Mouse (Mus musculus) olfactory bulb, adult 2 months (tissue): Measurements from ENCODE around the gene Mob3b. TPM values are rescaled to one million over a fixed set of nuclear protein-coding genes. Genes with fewer than 3 reads are reported as not detected.

Experiments
- H3K27ac ChIP-seq: fragments of 200-500 bp; 2 replicates; pipeline ENCODE4 v1.5.1; 2012; ENCODE audit warnings: low read depth, low read length; ENCODE audit not compliant: insufficient read depth
- H3K4me1 ChIP-seq: fragments of 200-500 bp; 2 replicates; pipeline ENCODE4 v1.6.1; 2012; ENCODE audit warnings: low read length; ENCODE audit not compliant: control insufficient read depth, insufficient read depth
- H3K4me3 ChIP-seq: fragments of 200-500 bp; 2 replicates; pipeline ENCODE4 v1.5.1; 2012; ENCODE audit warnings: mild to moderate bottlenecking, low read depth, low read length, moderate library complexity; ENCODE audit not compliant: insufficient read depth
- CTCF ChIP-seq: fragments of 200-500 bp; IDR thresholded peaks from 2 replicates; pipeline ENCODE4 v1.5.1; 2012; ENCODE audit warnings: low read depth, mild to moderate bottlenecking, low read length, moderate library complexity; ENCODE audit not compliant: insufficient read depth
- POLR2A ChIP-seq: fragments of 200-500 bp; IDR thresholded peaks from 2 replicates; pipeline ENCODE4 v1.6.1; 2012; ENCODE audit warnings: mild to moderate bottlenecking, low read depth, low read length, moderate library complexity; ENCODE audit not compliant: insufficient read depth
- WGBS: fragments of 180-500 bp; shearing (Covaris S2); methylation state at CpG from one replicate; pipeline ENCODE4 v1.1.7; 2018; 5-methylcytosine and 5-hydroxymethylcytosine counted together
- polyA plus RNA-seq: library from polyadenylated mRNA; stranded (reverse); fragments of >200 nt; gene quantifications from 2 replicates; pipeline ENCODE4 v1.2.4, GENCODE M21; 2012; ENCODE audit warnings: low replicate concordance; ENCODE audit not compliant: missing spikeins, insufficient read depth, insufficient read length

The Mob3b gene
- polyA plus RNA-seq: not detected in 2 replicates

GRCm38 (mm10) chr4:35156751-35157611 is at the start of gene Mob3b:
TSS of gene Mob3b (minus strand) at chr4:35157484.
- Histone ChIP-seq H3K4me1 (peaks cover 9% of the 10 kb centered on the region), H3K27ac (no peak within 1 kb of the TSS), H3K4me3 (peak within 1 kb of the TSS; percentile 57)
- under 1% methylated on average over 50 of the region's 50 CpGs for WGBS
- TF ChIP-seq POLR2A (no peak), CTCF (peak; percentile 83)

GRCm38 (mm10) chr4:35204659-35205058 is 47.4 kb upstream of the Mob3b start:
- 76% methylated on average over 7 of the region's 7 CpGs for WGBS
- Histone ChIP-seq H3K4me3 (no peak overlapping the region), H3K27ac (no peak overlapping the region), H3K4me1 (no peaks in the 10 kb centered on the region)
- TF ChIP-seq CTCF (no peak), POLR2A (no peak)

GRCm38 (mm10) chr4:35203724-35204123 is 46.4 kb upstream of the Mob3b start:
- Histone ChIP-seq H3K4me1 (no peaks in the 10 kb centered on the region), H3K4me3 (no peak overlapping the region), H3K27ac (no peak overlapping the region)
- 90% methylated on average over 2 of the region's 2 CpGs for WGBS
- TF ChIP-seq CTCF: no peak
- no peak for TF ChIP-seq POLR2A

- no peak overlapping the region for H3K4me3 ChIP-seq
- 96% methylated on average over 5 of the region's 5 CpGs for WGBS
- H3K27ac ChIP-seq: no peak overlapping the region
- TF ChIP-seq CTCF: no peak
- TF ChIP-seq POLR2A: no peak
- H3K4me1 ChIP-seq: no peaks in the 10 kb centered on the region
Measured at GRCm38 (mm10) chr4:35201700-35202099, 44.4 kb upstream of the Mob3b start.

GRCm38 (mm10) chr4:35192725-35193124 is 35.4 kb upstream of the Mob3b start:
- Histone ChIP-seq H3K4me1 (no peaks in the 10 kb centered on the region), H3K4me3 (no peak overlapping the region), H3K27ac (no peak overlapping the region)
- 43% methylated on average over 7 of the region's 7 CpGs for WGBS
- no peak for TF ChIP-seq CTCF
- TF ChIP-seq POLR2A: no peak

- no peaks in the 10 kb centered on the region for H3K4me1 ChIP-seq
- no peak overlapping the region for H3K27ac ChIP-seq
- no peak for TF ChIP-seq POLR2A
- no peak for TF ChIP-seq CTCF
- 77% methylated on average over 5 of the region's 5 CpGs for WGBS
- no peak overlapping the region for H3K4me3 ChIP-seq
Measured at GRCm38 (mm10) chr4:35189794-35190193, 32.5 kb upstream of the Mob3b start.

- TF ChIP-seq CTCF (no peak), POLR2A (no peak)
- Histone ChIP-seq H3K27ac (no peak overlapping the region), H3K4me1 (no peaks in the 10 kb centered on the region), H3K4me3 (no peak overlapping the region)
- WGBS: 95% methylated on average over 8 of the region's 8 CpGs
Measured at GRCm38 (mm10) chr4:35187617-35188326, 30.5 kb upstream of the Mob3b start.

GRCm38 (mm10) chr4:35177926-35178645 is 20.8 kb upstream of the Mob3b start:
- H3K4me1 ChIP-seq: no peaks in the 10 kb centered on the region
- 80% methylated on average over 12 of the region's 12 CpGs for WGBS
- TF ChIP-seq POLR2A: no peak
- no peak for TF ChIP-seq CTCF
- no peak overlapping the region for H3K4me3 ChIP-seq
- no peak overlapping the region for H3K27ac ChIP-seq

- WGBS: 97% methylated on average over 2 of the region's 2 CpGs
- no peak overlapping the region for H3K27ac ChIP-seq
- TF ChIP-seq POLR2A (no peak), CTCF (no peak)
Measured at GRCm38 (mm10) chr4:35175566-35175965, 18.3 kb upstream of the Mob3b start.

More at GRCm38 (mm10) chr4:35175566-35175965, 18.3 kb upstream of the Mob3b start:
- Histone ChIP-seq H3K4me1 (no peaks in the 10 kb centered on the region), H3K4me3 (no peak overlapping the region)
